Mouse (Mus musculus): Measurements from ENCODE around the gene Npas2.

GRCm38 (mm10) chr1:39336788-39337187, 143.3 kb downstream of the Npas2 start:
- no peak for TF ChIP-seq CTCF (IDR thresholded peaks at IDR 0.05; ENCODE audit: low read depth, low read length)
- TF ChIP-seq GATA1 (IDR thresholded peaks at IDR 0.05; ENCODE audit: borderline replicate concordance, low read length) = no peak

Data from G1E (cell line).